Mouse (Mus musculus) limb, embryonic 10.5 days (tissue): ENCODE results near the gene Gucd1. TPM values are rescaled to one million over a fixed set of nuclear protein-coding genes. Genes with fewer than 3 reads are reported as not detected.
"Not testable (repeated sequence)": the region's sequence is repeated elsewhere in the genome, so short reads cannot be mapped to it uniquely, and the experiment has no call there.

Source experiments
- DNase-seq: peaks from one replicate; pipeline ENCODE4 v3.0.0-alpha.2; 2017; ENCODE audit warnings: low spot score
- H3K27ac ChIP-seq: fragments of 300-500 bp; sonication (generic); 2 replicates; pipeline ENCODE4 v1.5.1; 2016; ENCODE audit warnings: mild to moderate bottlenecking
- H3K27me3 ChIP-seq: fragments of 300-500 bp; sonication (generic); 2 replicates; pipeline ENCODE4 v1.6.1; 2016; ENCODE audit warnings: low read depth, mild to moderate bottlenecking; ENCODE audit not compliant: poor library complexity, severe bottlenecking
- H3K36me3 ChIP-seq: fragments of 300-500 bp; sonication (generic); 2 replicates; pipeline ENCODE4 v1.6.1; 2016; ENCODE audit warnings: mild to moderate bottlenecking, moderate library complexity
- H3K4me1 ChIP-seq: fragments of 300-500 bp; sonication (generic); 2 replicates; pipeline ENCODE4 v1.6.1; 2016
- H3K4me3 ChIP-seq: fragments of 300-500 bp; sonication (generic); 2 replicates; pipeline ENCODE4 v1.5.1; 2016; ENCODE audit warnings: mild to moderate bottlenecking, moderate library complexity
- H3K9me3 ChIP-seq: fragments of 300-500 bp; sonication (generic); replicated peaks from 2 replicates; pipeline ENCODE4 v1.6.1; 2016; ENCODE audit warnings: mild to moderate bottlenecking
- WGBS: fragments of 180-500 bp; shearing (Covaris S2); methylation state at CpG from one replicate; pipeline ENCODE4 v1.1.7; 2016; 5-methylcytosine and 5-hydroxymethylcytosine counted together
- polyA plus RNA-seq: library from polyadenylated mRNA; unstranded; fragments of >200 nt; fragmentation: Nextera tagmentation; extraction: Ambion mirVana; gene quantifications from 2 replicates; pipeline ENCODE4 v1.2.1, GENCODE M21; 2016

Gene Gucd1
- polyA plus RNA-seq, 1 experiment from 2014 or later: 32.3 TPM

DNA sequence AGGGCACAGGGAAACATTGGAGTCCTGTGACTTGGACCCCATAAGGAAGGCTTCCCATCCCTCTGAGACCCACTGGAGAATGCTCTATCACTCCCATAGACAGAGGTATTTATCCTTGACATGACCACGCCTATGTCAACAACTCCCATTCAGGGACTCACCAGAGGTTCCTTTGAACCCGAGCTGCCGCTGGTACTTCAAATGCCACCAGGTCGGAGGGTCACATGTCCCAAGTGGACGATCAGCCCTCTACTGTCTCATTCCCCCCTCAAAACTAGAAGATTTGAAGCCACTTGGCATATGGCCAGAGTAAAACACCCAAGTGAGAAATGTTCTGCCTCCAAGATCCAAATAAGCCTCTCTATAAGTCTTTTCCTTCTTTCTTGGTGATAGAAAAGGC is 43.2 kb downstream of the Gucd1 start:
- Histone ChIP-seq H3K36me3 (no peaks in the 10 kb centered on the region), H3K9me3 (no peaks in the 10 kb centered on the region), H3K27me3 (no peaks in the 10 kb centered on the region), H3K4me3 (no peak overlapping the region), H3K27ac (no peak overlapping the region), H3K4me1 (0 out of 2 replicates have a peak, but pooled peaks cover 6% of the 10 kb centered on the region)
- no peak for DNase-seq
- 41% methylated on average over 5 of the region's 5 CpGs for WGBS

DNA sequence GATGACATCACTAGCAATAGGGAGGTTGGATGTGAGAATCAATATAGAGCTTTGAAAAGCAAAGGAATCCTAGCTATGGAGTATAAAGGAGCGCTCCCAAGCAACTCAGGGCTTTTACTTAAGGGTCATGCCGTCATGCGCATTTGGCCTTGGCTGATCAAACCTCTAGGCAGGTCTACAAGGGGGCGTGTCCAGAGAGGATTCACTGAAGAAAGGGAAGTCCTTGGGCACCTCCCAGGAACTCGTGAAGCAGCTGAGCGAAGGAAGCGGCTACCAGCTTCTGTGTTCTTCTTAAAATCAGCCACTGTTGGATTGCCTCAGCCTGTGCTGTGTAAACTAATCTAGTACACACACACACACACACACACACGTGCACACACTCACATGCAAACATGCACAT is 44.4 kb downstream of the Gucd1 start:
- H3K4me3 ChIP-seq: no peak overlapping the region
- 64% methylated on average over 8 of the region's 8 CpGs for WGBS

DNA sequence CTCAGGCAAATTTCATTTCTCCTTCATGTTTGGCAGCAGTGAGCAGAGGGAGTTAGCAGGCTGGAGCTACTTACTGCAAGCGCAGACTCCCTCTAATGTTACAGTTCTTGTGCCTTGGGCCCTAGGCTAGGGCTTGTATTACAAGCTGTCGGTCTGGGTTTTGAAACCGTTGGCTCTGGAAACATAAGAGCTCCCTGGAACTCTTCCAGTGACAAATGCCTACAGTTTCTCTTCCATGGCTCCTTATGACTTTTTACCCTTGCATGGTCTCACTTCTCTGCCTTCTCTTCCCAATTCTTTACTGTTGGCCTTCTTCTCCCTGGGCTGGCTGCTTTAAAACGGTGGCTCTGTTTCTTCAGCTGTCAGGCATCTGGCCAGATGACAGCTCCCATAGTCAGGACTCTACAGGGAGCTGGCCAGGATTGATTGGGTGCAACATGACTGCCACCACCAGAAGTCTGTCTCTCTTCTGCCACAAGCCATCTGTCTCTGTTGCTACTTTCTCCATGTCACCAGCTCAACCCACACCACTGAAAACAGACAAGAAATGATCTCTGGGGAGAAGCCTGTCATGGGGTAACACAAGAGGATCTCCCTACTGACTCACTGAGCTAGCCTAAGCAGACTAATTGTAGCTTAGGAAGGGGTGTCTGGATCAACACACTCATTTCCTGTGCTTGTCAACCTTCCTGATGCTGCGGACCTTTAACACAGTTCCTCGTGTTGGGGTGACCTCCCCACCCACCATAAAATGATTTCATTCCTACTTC is 51.8 kb downstream of the Gucd1 start:
- no peaks in the 10 kb centered on the region for H3K27me3 ChIP-seq
- H3K4me3 ChIP-seq: no peak overlapping the region
- DNase-seq: no peak
- peaks cover 9% of the 10 kb centered on the region for H3K4me1 ChIP-seq
- H3K9me3 ChIP-seq: no peaks in the 10 kb centered on the region
- H3K36me3 ChIP-seq: no peaks in the 10 kb centered on the region
- 58% methylated on average over 6 of the region's 6 CpGs for WGBS
- H3K27ac ChIP-seq: no peak overlapping the region

More for the DNA sequence above, 44.4 kb downstream of the Gucd1 start:
- Histone ChIP-seq H3K9me3 (no peaks in the 10 kb centered on the region), H3K4me1 (0 out of 2 replicates have a peak, but pooled peaks cover 6% of the 10 kb centered on the region), H3K27ac (no peak overlapping the region), H3K36me3 (no peaks in the 10 kb centered on the region), H3K27me3 (no peaks in the 10 kb centered on the region)
- no peak for DNase-seq

DNA sequence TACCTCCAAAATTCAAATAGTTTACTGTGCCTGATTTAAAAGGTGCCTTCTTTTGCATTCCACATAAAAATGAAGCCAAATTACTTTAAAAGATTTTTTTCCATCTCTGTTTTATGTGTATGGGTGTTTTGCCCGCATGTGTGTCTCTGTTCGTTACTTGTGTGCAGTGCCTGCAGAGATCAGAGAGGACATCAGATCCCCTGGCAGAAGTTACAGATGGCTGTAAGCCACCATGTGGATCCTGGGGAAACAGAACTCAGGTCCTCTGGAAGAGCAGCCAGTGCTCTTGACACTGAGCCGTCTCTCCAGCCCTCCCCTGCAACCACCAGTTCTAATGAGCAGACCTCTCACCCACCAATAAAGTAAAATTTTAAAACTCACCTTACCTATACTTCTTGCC is 55.0 kb downstream of the Gucd1 start:
- Histone ChIP-seq H3K4me1 (peaks cover 9% of the 10 kb centered on the region), H3K27ac (no peak overlapping the region), H3K36me3 (no peaks in the 10 kb centered on the region), H3K9me3 (no peaks in the 10 kb centered on the region), H3K27me3 (no peaks in the 10 kb centered on the region), H3K4me3 (no peak overlapping the region)
- WGBS: 89% methylated on average over 3 of the region's 3 CpGs
- peak; percentile 21 for DNase-seq

DNA sequence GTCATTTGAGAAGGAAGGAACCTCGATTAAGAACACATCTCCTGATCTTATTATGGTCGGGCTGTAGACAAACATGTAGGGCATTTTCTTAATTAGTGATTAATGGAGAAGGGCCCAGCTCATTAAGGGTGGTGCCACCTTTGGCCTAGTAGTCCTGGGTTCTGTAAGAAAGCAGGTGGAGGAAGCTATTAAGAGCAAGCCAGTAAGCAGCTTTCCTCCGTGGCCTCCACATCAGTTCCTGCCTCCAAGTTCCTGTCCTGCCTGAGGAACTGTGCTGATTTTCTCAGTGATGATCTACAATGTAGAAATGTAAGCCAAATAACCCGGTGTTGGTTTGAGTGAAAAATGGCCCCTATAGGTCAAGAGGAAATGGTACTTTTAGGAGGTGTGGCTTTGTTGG is 59.4 kb downstream of the Gucd1 start:
- H3K27ac ChIP-seq: no peak overlapping the region
- no peaks in the 10 kb centered on the region for H3K36me3 ChIP-seq
- no peak overlapping the region for H3K4me3 ChIP-seq
- H3K27me3 ChIP-seq: no peaks in the 10 kb centered on the region
- H3K9me3 ChIP-seq: no peaks in the 10 kb centered on the region
- no peaks in the 10 kb centered on the region for H3K4me1 ChIP-seq
- no peak for DNase-seq
- 86% methylated on average over 4 of the region's 4 CpGs for WGBS

DNA sequence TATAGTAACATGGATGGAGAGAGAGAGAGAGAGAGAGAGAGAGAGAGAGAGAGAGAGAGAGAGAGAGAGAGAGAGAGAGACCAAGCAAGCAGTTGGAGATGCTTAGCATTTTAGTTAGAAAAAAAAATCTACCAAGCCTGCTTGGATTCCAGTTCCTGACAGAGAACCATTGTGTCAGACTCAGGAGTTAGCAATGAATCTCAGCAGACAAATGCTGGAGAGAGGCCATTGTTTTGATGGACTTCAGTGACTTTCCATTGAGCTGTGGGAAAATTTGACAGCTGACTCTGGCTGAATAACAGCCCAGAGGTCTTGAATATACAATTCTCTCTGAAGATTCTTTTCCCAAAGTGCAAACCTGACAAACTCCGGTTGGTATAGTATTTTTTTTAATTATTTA is 59.9 kb downstream of the Gucd1 start:
- no peak for DNase-seq
- no peaks in the 10 kb centered on the region for H3K36me3 ChIP-seq
- no peak overlapping the region for H3K27ac ChIP-seq
- H3K4me1 ChIP-seq: no peaks in the 10 kb centered on the region
- H3K27me3 ChIP-seq: no peaks in the 10 kb centered on the region
- H3K9me3 ChIP-seq: no peaks in the 10 kb centered on the region
- no peak overlapping the region for H3K4me3 ChIP-seq
- WGBS: 84% methylated on average over 1 of the region's 1 CpGs

DNA sequence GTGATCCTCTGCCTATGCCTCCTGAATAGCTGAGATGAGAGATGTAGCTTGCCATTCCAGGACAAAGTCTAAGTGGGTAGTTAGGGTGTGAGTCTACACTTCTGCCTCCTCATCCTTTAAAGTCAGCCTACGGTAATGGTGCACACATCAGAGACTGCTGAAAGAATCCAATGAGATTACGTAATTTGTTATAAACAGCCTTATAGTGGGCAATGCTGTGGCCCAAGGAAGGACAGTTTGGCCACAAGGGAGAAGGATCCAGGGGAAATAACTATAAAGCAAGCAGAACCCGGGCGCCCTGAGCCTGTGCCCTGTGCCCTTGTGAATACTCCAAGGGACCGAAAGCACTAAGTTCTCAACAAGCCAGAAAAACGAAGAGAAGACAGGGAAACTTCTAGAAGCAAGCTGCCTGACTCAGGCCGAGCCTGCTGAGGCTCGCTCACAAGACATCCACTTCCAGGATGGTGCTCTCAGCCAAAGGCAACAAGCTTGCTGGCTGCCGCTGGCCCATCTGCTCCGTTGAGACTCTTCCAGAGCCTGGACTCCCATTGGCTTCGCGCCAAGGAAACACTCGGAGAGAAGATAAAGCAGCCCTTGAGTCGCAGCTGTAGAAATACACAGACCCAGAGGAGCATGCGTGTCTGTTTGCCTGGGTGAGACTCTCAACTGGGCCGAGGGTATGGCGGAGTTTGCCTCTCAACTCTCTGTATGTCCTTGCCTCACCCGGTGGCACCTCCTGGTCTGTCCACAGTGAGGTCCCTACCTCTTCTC is 61.5 kb downstream of the Gucd1 start:
- H3K27me3 ChIP-seq, H3K4me1 ChIP-seq, H3K27ac ChIP-seq, H3K4me3 ChIP-seq, DNase-seq, H3K9me3 ChIP-seq, H3K36me3 ChIP-seq: not testable (repeated sequence)
- 89% methylated on average over 12 of the region's 18 CpGs for WGBS

DNA sequence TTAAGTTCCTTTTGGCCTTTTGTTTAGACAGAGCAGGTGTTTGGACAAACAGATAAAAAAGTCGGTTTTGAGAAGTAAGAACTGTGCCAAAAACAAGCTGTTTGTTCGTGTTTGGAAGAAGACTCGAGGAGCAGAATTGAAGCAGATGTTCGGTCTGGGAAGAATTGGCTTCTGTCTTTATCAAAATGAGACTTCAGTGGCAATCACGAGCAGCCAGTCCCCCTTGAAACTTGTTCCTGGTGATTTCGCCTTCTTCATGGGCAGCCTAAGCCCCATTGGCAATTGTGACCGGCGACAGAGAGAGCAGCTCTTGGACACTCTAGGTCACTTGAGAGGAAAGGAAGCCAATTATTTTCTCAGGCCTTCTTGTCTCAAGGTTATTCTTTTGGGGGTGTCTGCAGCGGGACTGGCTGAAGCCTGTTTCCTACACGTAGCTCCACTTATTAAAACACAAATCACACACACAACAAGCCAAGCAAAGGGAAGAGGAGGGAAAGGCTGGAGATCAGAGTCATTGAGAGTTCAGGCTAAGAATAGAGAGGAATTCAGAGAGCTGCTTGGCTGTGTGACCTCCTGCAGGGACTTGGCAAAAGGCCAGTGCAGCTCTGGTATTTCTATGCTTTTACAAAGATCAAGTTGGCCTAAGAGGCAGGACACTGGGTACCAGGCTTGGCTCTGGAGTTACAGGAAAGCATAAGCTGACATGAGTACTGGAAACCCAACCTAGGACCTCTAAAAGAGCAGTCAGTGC is 66.6 kb downstream of the Gucd1 start:
- 78% methylated on average over 10 of the region's 10 CpGs for WGBS
- 0 out of 2 replicates have a peak, but pooled peaks cover 2% of the 10 kb centered on the region for H3K27me3 ChIP-seq
- no peak overlapping the region for H3K27ac ChIP-seq
- H3K4me1 ChIP-seq: peaks cover 11% of the 10 kb centered on the region; the same call in 1 of the 2 replicates
- H3K36me3 ChIP-seq: no peaks in the 10 kb centered on the region
- DNase-seq: no peak
- no peak overlapping the region for H3K4me3 ChIP-seq
- H3K9me3 ChIP-seq: no peaks in the 10 kb centered on the region

DNA sequence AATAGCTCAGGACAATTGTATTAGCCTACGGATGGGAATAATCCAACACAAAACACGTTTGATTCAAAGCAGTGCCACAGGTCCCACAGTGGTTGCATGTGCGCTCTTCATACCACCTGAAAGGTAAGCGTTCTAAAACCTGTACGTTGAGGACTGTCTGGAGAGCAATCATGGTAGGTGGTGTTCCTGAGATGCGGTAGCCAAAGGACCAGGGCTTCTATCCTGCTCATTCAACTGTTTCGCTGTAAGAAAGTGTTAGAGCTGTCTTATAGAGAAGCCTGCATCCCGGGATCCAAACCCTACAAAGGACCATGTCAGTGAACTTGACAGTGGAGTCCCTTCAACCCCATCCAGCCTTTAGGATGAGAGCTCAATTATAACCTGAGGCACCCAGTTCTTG is 67.4 kb downstream of the Gucd1 start:
- Histone ChIP-seq H3K9me3 (no peaks in the 10 kb centered on the region), H3K4me1 (peaks cover 11% of the 10 kb centered on the region; the same call in 1 of the 2 replicates), H3K36me3 (no peaks in the 10 kb centered on the region), H3K4me3 (no peak overlapping the region), H3K27me3 (0 out of 2 replicates have a peak, but pooled peaks cover 2% of the 10 kb centered on the region), H3K27ac (no peak overlapping the region)
- DNase-seq: no peak
- 94% methylated on average over 8 of the region's 8 CpGs for WGBS

DNA sequence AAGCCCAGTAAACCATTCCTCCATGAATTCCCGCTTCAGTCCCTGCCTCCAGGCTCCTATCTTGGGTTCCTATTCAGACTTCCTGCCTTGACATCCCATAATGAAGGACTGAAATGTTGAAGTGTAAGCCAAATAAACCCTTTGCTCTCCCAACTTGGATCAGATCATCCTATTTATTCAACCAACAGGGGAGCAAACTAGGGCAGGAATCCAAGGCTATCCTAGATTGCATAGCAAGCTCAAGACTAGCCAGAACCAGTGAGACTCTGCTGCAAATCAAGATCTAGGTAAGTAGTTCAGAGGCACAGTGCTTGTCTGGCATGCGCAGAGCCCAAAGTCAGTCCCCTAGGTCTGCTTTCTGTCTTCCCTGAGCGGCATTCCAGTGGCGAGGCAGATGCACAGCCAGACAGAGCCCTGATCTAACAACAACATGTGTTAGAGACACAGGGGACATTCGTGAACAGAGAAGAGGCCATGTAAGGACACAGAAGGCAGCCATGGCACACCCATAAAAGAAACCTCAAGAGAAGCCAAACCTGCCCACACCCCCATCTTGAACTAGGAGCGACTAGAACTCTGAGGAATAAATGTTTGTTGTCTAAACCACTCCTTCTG is 68.9 kb downstream of the Gucd1 start:
- H3K9me3 ChIP-seq: no peaks in the 10 kb centered on the region
- no peaks in the 10 kb centered on the region for H3K36me3 ChIP-seq
- no peak overlapping the region for H3K4me3 ChIP-seq
- 76% methylated on average over 6 of the region's 6 CpGs for WGBS
- no peak for DNase-seq
- peaks cover 24% of the 10 kb centered on the region for H3K4me1 ChIP-seq
- H3K27me3 ChIP-seq: 0 out of 2 replicates have a peak, but pooled peaks cover 2% of the 10 kb centered on the region
- H3K27ac ChIP-seq: no peak overlapping the region

DNA sequence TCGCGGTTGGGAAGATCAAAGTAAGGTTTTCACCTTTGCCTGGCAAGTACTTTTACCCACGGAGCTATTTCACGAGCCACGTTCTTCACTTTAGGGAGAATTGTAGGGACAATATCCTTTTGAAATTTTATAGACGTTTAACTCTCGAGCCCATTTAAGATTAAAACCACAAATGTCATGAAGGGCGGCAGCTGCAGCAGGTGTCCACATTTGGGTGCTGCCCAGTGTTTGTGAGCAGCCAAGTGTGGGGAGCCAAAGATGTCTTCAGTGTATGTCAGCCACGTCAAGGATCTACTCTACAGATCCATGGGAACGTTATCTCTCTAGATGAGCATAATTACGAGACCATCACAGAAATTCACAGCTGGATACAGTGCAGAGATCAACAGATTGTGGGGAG is 70.3 kb downstream of the Gucd1 start:
- Histone ChIP-seq H3K36me3 (no peaks in the 10 kb centered on the region), H3K4me3 (no peak overlapping the region), H3K9me3 (no peaks in the 10 kb centered on the region), H3K4me1 (peaks cover 24% of the 10 kb centered on the region), H3K27ac (no peak overlapping the region), H3K27me3 (0 out of 2 replicates have a peak, but pooled peaks cover 2% of the 10 kb centered on the region)
- no peak for DNase-seq
- WGBS: 88% methylated on average over 11 of the region's 11 CpGs

DNA sequence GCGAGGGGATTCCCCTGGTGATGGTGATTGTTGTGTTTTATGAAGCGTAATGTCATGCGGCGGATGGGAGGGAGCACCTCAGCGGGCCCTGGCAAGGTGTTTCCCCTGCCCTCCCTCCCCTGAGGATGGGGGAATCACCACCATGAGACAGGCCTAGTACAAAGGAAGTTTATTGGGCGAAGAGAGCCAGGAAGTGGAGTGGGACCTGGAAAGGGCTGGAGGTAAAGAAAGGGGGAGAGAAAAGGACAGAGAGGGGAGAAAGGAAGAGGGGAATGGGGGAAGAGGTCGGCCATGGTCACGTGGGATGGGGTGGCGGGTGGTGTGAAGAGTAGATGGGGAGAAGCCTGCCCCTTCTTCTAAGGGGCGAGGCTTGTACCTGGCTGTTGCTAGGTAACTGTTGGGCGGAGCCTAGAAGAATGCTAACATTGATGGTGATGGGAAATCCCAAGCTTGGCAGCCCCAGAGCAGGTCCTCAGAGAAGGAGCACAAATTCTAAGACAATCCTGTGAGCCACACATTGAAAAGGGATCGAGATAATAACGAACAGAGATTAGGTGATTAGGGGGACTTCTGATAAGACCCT is 71.2 kb downstream of the Gucd1 start:
- 0 out of 2 replicates have a peak, but pooled peaks cover 2% of the 10 kb centered on the region for H3K27me3 ChIP-seq
- 66% methylated on average over 13 of the region's 13 CpGs for WGBS
- peaks cover 24% of the 10 kb centered on the region for H3K4me1 ChIP-seq
- no peak overlapping the region for H3K27ac ChIP-seq
- H3K9me3 ChIP-seq: no peaks in the 10 kb centered on the region
- no peak overlapping the region for H3K4me3 ChIP-seq
- H3K36me3 ChIP-seq: no peaks in the 10 kb centered on the region
- DNase-seq: no peak
